Mouse (Mus musculus) bone marrow macrophage, adult 2 months (primary cell): ENCODE measurements around the gene Tyrobp.

ENCODE experiments used
- CTCF ChIP-seq: IDR thresholded peaks from 2 replicates; pipeline ENCODE4 v1.5.1; 2012; ENCODE audit warnings: low read depth, mild to moderate bottlenecking, low read length, moderate library complexity
- POLR2A ChIP-seq: IDR thresholded peaks from 2 replicates; pipeline ENCODE4 v1.6.1; 2012; ENCODE audit warnings: mild to moderate bottlenecking, low read depth, low read length, borderline replicate concordance

DNA sequence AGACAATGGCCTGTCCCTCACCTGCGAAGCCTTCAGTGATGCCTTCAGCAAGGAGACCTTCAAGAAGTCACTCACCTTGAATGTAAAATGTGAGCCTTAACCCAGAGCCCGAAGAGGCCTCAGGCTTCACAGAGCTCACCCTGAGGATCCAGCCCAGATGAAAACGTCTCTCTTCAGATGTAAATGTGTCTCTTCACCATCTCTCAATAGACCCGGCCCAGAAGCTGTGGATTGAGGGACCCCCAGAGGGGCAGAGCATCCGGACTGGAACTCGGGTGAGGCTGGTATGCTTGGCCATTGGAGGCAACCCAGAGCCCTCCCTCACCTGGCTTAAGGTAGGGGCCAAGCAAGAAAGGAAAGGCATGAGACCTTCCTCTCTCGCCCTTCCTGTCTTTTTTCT is 50.0 kb downstream of the Tyrobp start:
- TF ChIP-seq POLR2A (no peak), CTCF (no peak)
